Mouse (Mus musculus): Measurements from ENCODE around the gene Gm4787.
"Not testable (repeated sequence)": the region's sequence is repeated elsewhere in the genome, so short reads cannot be mapped to it uniquely, and the experiment has no call there.

- TF ChIP-seq POLR2A, EP300 (IDR thresholded peaks at IDR 0.05; ENCODE audit: insufficient read depth, low read depth, low read length): not testable (repeated sequence)
Observed at GRCm38 (mm10) chr12:81379364-81379763, at the start of gene Gm4787.
